Mouse (Mus musculus) effector memory CD4-positive, alpha-beta T cell, adult 5 months (primary cell): ENCODE results near the gene 1700031F05Rik. TPM values are rescaled to one million over a fixed set of nuclear protein-coding genes. Genes with fewer than 3 reads are reported as not detected.

ENCODE experiments used
- polyA plus RNA-seq: library from polyadenylated mRNA; unstranded; fragments of 100-300 nt; shearing (Covaris generic); gene quantifications from one replicate; pipeline ENCODE4 v1.2.1, GENCODE M21; 2017

Gene 1700031F05Rik
- polyA plus RNA-seq, result not detected

GRCm38 (mm10) chrX:102867871-102868270, at the start of gene 1700031F05Rik:
Gene 1700031F05Rik, minus strand, starts transcription at chrX:102867971.

GRCm38 (mm10) chrX:102908587-102908986, 40.8 kb upstream of the 1700031F05Rik start, which contains the start of the genes Dmrtc1a and 1700011M02Rik:
Gene Dmrtc1a, minus strand, starts transcription at chrX:102908687.
Gene 1700011M02Rik, plus strand, starts transcription at chrX:102908905.

GRCm38 (mm10) chrX:102854516-102854915, 13.3 kb downstream of the 1700031F05Rik start, which contains the start of gene Dmrtc1c2:
Gene Dmrtc1c2, minus strand, starts transcription at chrX:102854616.

Other genes starting within 250 kb of the 1700031F05Rik start
- gene Phka1, start 223.7 kb downstream of the 1700031F05Rik start, polyA plus RNA-seq, result not detected
- not detected for gene Gm3880, start 181.0 kb downstream of the 1700031F05Rik start, polyA plus RNA-seq
- not detected for gene Gm9112, start 160.3 kb downstream of the 1700031F05Rik start, polyA plus RNA-seq
- not detected for gene Dmrtc1b, start 160.1 kb downstream of the 1700031F05Rik start, polyA plus RNA-seq
- not detected for gene Dmrtc1c1, start 65.0 kb downstream of the 1700031F05Rik start, polyA plus RNA-seq
- not detected for gene Dmrtc1c2, start 13.4 kb downstream of the 1700031F05Rik start, polyA plus RNA-seq
- not detected for gene Dmrtc1a, start 40.7 kb upstream of the 1700031F05Rik start, polyA plus RNA-seq
- not detected for gene 1700011M02Rik, start 40.9 kb upstream of the 1700031F05Rik start, polyA plus RNA-seq
- gene 1700018G05Rik, start 60.4 kb upstream of the 1700031F05Rik start, polyA plus RNA-seq, result not detected